Mouse (Mus musculus) hindbrain, embryonic 11.5 days (tissue): Measurements from ENCODE around the gene Asphd1. TPM values are rescaled to one million over a fixed set of nuclear protein-coding genes. Genes with fewer than 3 reads are reported as not detected.
A peak's percentile ranks its signal among the peaks of the same experiment; 100 is the strongest.

Experiments
- ATAC-seq: fragments of 200-750 bp; cut with Nextera tagmentation; 2 replicates; pipeline ENCODE4 v1.8.0; 2017; ENCODE audit warnings: mild to moderate bottlenecking, moderate TSS enrichment, moderate library complexity; ENCODE audit not compliant: low FRiP score
- DNase-seq: peaks from one replicate; pipeline ENCODE4 v3.0.0-alpha.2; 2015; ENCODE audit warnings: low spot score
- H3K27ac ChIP-seq: fragments of 300-500 bp; sonication (generic); 2 replicates; pipeline ENCODE4 v1.5.1; 2014; ENCODE audit warnings: mild to moderate bottlenecking, low read depth, low read length
- H3K27me3 ChIP-seq: fragments of 300-500 bp; sonication (generic); 2 replicates; pipeline ENCODE4 v1.6.1; 2014; ENCODE audit warnings: mild to moderate bottlenecking, low read length, moderate library complexity, mixed read lengths; ENCODE audit not compliant: control insufficient read depth, insufficient read depth
- H3K36me3 ChIP-seq: fragments of 300-500 bp; sonication (generic); 2 replicates; pipeline ENCODE4 v1.6.1; 2014; ENCODE audit warnings: mild to moderate bottlenecking, low read length, moderate library complexity, mixed read lengths; ENCODE audit not compliant: control insufficient read depth, insufficient read depth
- H3K4me1 ChIP-seq: fragments of 300-500 bp; sonication (generic); replicated peaks from 2 replicates; pipeline ENCODE4 v1.6.1; 2014; ENCODE audit warnings: low read length, mixed read lengths; ENCODE audit not compliant: control insufficient read depth, insufficient read depth
- H3K4me2 ChIP-seq: fragments of 300-500 bp; sonication (generic); replicated peaks from 2 replicates; pipeline ENCODE4 v1.6.1; 2014; ENCODE audit warnings: mild to moderate bottlenecking, low read depth, low read length
- H3K4me3 ChIP-seq: fragments of 300-500 bp; sonication (generic); 2 replicates; pipeline ENCODE4 v1.5.1; 2014; ENCODE audit warnings: low read depth, low read length
- H3K9ac ChIP-seq: fragments of 300-500 bp; sonication (generic); 2 replicates; pipeline ENCODE4 v1.6.1; 2014; ENCODE audit warnings: low read depth, low read length
- H3K9me3 ChIP-seq: fragments of 300-500 bp; sonication (generic); 2 replicates; pipeline ENCODE4 v1.6.1; 2016; ENCODE audit warnings: low read length; ENCODE audit not compliant: control insufficient read depth
- WGBS: fragments of 180-500 bp; shearing (Covaris S2); extraction: QIAGEN DNeasy Blood & Tissue Kit; methylation state at CpG from one replicate; pipeline ENCODE4 v1.1.7; 2014; 5-methylcytosine and 5-hydroxymethylcytosine counted together
- polyA plus RNA-seq: library from polyadenylated mRNA; unstranded; fragments of >200 nt; fragmentation: Nextera tagmentation; extraction: Ambion mirVana; gene quantifications from 2 replicates; pipeline ENCODE4 v1.2.1, GENCODE M21; 2014

Asphd1 gene
- polyA plus RNA-seq, result 0.90 and 0.92 TPM in 2 replicates

GRCm38 (mm10) chr7:126949403-126949792, at the start of gene Asphd1:
Gene Asphd1 (minus strand): TSS chr7:126949582.
- Histone ChIP-seq H3K9ac (peak within 1 kb of the TSS; percentile 55), H3K27me3 (peaks cover 20% of the 10 kb centered on the region), H3K4me1 (no peaks in the 10 kb centered on the region), H3K27ac (peak within 1 kb of the TSS; percentile 82), H3K4me3 (peak within 1 kb of the TSS; percentile 46), H3K4me2 (peak within 1 kb of the TSS; percentile 97), H3K9me3 (no peaks in the 10 kb centered on the region), H3K36me3 (no peaks in the 10 kb centered on the region)
- WGBS, result under 1% methylated on average over 18 of the region's 21 CpGs
- DNase-seq, result no peak
- ATAC-seq, result peak; percentile 76

DNA sequence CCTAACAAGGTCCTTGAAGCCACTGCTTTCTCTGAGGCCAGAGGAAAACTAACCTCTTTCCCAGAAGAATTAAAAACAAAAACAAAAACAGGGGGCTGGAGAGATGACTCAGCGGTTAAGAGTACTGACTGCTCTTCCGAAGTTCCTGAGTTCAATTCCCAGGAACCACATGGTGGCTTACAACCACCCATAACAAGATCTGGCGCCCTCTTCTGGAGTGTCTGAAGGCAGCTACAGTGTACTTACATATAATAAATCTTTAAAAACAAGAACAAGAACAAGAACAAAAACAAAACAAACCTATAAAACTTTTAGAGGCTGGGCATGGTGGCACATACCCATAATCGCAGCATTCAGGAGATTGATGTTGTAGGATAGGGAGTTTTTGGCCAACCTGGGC, 47.1 kb upstream of the Asphd1 start:
- ATAC-seq (no peak), DNase-seq (no peak)
- H3K4me3 ChIP-seq, result no peak overlapping the region
- H3K27ac ChIP-seq, result no peak overlapping the region
- H3K9me3 ChIP-seq, result no peaks in the 10 kb centered on the region
- 84% methylated on average over 4 of the region's 4 CpGs for WGBS
- no peaks in the 10 kb centered on the region for H3K4me1 ChIP-seq
- no peaks in the 10 kb centered on the region for H3K27me3 ChIP-seq
- no peak overlapping the region for H3K9ac ChIP-seq
- no peak overlapping the region for H3K4me2 ChIP-seq
- no peaks in the 10 kb centered on the region for H3K36me3 ChIP-seq

GRCm38 (mm10) chr7:126988816-126989215, 39.4 kb upstream of the Asphd1 start:
- Histone ChIP-seq H3K9me3 (no peaks in the 10 kb centered on the region), H3K27ac (no peak overlapping the region), H3K4me2 (no peak overlapping the region), H3K36me3 (no peaks in the 10 kb centered on the region), H3K9ac (no peak overlapping the region), H3K4me1 (no peaks in the 10 kb centered on the region), H3K4me3 (no peak overlapping the region), H3K27me3 (no peaks in the 10 kb centered on the region)
- no peak for ATAC-seq
- 75% methylated on average over 8 of the region's 8 CpGs for WGBS
- DNase-seq, result no peak

GRCm38 (mm10) chr7:126986319-126986718, 36.9 kb upstream of the Asphd1 start:
- Histone ChIP-seq H3K27me3 (no peaks in the 10 kb centered on the region), H3K36me3 (no peaks in the 10 kb centered on the region), H3K9me3 (no peaks in the 10 kb centered on the region), H3K27ac (no peak overlapping the region), H3K4me1 (no peaks in the 10 kb centered on the region), H3K9ac (no peak overlapping the region), H3K4me2 (no peak overlapping the region), H3K4me3 (no peak overlapping the region)
- DNase-seq, result no peak
- ATAC-seq, result no peak
- WGBS, result 49% methylated on average over 9 of the region's 9 CpGs

GRCm38 (mm10) chr7:126984667-126985444, 35.5 kb upstream of the Asphd1 start:
- Histone ChIP-seq H3K4me3 (no peak overlapping the region), H3K27ac (no peak overlapping the region)
- 65% methylated on average over 10 of the region's 10 CpGs for WGBS

DNA sequence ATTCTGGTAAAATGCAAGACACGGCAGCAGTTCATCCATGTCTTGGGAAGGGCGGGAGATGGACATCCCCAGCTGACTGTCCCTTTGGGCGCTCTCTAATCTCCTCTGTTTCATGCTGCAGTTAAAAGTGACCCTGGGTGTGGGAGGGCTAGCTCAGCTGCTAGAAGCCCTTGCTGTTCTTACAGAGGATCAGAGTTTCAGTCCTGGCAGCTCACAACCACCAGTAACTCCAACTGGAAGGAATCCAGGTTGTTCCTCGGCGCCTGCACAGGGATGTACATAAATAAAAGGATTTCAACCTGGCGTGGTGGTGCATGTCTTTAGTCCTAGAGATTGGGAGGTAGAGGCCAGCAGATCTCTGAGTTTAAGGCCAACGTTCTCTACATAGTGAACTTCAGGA, 33.7 kb upstream of the Asphd1 start:
- no peak for ATAC-seq
- Histone ChIP-seq H3K9me3 (no peaks in the 10 kb centered on the region), H3K4me1 (no peaks in the 10 kb centered on the region)

More at GRCm38 (mm10) chr7:126984667-126985444, 35.5 kb upstream of the Asphd1 start:
- Histone ChIP-seq H3K36me3 (peaks cover 3% of the 10 kb centered on the region; the same call in 1 of the 2 replicates), H3K4me2 (no peak overlapping the region), H3K4me1 (no peaks in the 10 kb centered on the region), H3K9me3 (no peaks in the 10 kb centered on the region), H3K27me3 (no peaks in the 10 kb centered on the region), H3K9ac (no peak overlapping the region)
- no peak for ATAC-seq
- no peak for DNase-seq

GRCm38 (mm10) chr7:126982054-126982453, 32.7 kb upstream of the Asphd1 start:
- ATAC-seq (no peak), DNase-seq (no peak)
- no peaks in the 10 kb centered on the region for H3K4me1 ChIP-seq
- no peak overlapping the region for H3K27ac ChIP-seq
- H3K9me3 ChIP-seq, result no peaks in the 10 kb centered on the region
- H3K4me2 ChIP-seq, result no peak overlapping the region
- H3K36me3 ChIP-seq, result peaks cover 4% of the 10 kb centered on the region; the same call in 1 of the 2 replicates
- no peak overlapping the region for H3K4me3 ChIP-seq
- 95% methylated on average over 4 of the region's 4 CpGs for WGBS
- H3K9ac ChIP-seq, result no peak overlapping the region
- no peaks in the 10 kb centered on the region for H3K27me3 ChIP-seq

More for the DNA sequence above, 33.7 kb upstream of the Asphd1 start:
- 90% methylated on average over 7 of the region's 7 CpGs for WGBS
- H3K9ac ChIP-seq, result no peak overlapping the region
- no peak overlapping the region for H3K27ac ChIP-seq
- no peak for DNase-seq
- no peak overlapping the region for H3K4me3 ChIP-seq
- H3K4me2 ChIP-seq, result no peak overlapping the region
- H3K27me3 ChIP-seq, result no peaks in the 10 kb centered on the region
- H3K36me3 ChIP-seq, result peaks cover 4% of the 10 kb centered on the region; the same call in 1 of the 2 replicates

GRCm38 (mm10) chr7:126981601-126982000, 32.2 kb upstream of the Asphd1 start:
- Histone ChIP-seq H3K9ac (no peak overlapping the region), H3K27me3 (no peaks in the 10 kb centered on the region), H3K4me3 (no peak overlapping the region), H3K4me1 (no peaks in the 10 kb centered on the region), H3K4me2 (no peak overlapping the region), H3K9me3 (no peaks in the 10 kb centered on the region), H3K36me3 (peaks cover 4% of the 10 kb centered on the region; the same call in 1 of the 2 replicates), H3K27ac (no peak overlapping the region)
- no peak for ATAC-seq
- no peak for DNase-seq
- WGBS, result 93% methylated on average over 2 of the region's 2 CpGs

- Histone ChIP-seq H3K9ac (no peak overlapping the region), H3K4me2 (no peak overlapping the region), H3K4me1 (no peaks in the 10 kb centered on the region), H3K4me3 (no peak overlapping the region), H3K27me3 (no peaks in the 10 kb centered on the region), H3K36me3 (peaks cover 4% of the 10 kb centered on the region; the same call in 1 of the 2 replicates), H3K9me3 (no peaks in the 10 kb centered on the region), H3K27ac (no peak overlapping the region)
- no peak for DNase-seq
- 95% methylated on average over 6 of the region's 6 CpGs for WGBS
- no peak for ATAC-seq
Measured at GRCm38 (mm10) chr7:126978841-126979240, 29.5 kb upstream of the Asphd1 start.
